Mouse (Mus musculus): Measurements from ENCODE around the gene Actr3. TPM values are rescaled to one million over a fixed set of nuclear protein-coding genes. Genes with fewer than 3 reads are reported as not detected.
A peak's percentile ranks its signal among the peaks of the same experiment; 100 is the strongest.

The Actr3 gene
- 255 and 272 TPM in 2 replicates for polyA plus RNA-seq (2015; fragmentation: Nextera tagmentation; extraction: Ambion mirVana)

GRCm38 (mm10) chr1:125435369-125436135 lies at the start of gene Actr3:
Actr3 (minus strand) TSS chr1:125435727.
- peak within 1 kb of the TSS; percentile 68 for H3K4me2 ChIP-seq
- ATAC-seq (ENCODE audit: low read depth), result peak; percentile 96
- under 1% methylated on average over 50 of the region's 59 CpGs for WGBS
- no peaks in the 10 kb centered on the region for H3K36me3 ChIP-seq
- peak within 1 kb of the TSS; percentile 92 for H3K9ac ChIP-seq
- H3K4me1 ChIP-seq (replicated peaks), result peaks cover 43% of the 10 kb centered on the region
- H3K27ac ChIP-seq (replicated peaks), result peak within 1 kb of the TSS; percentile 99
- peak within 1 kb of the TSS; percentile 86 for H3K4me3 ChIP-seq
- peaks cover 10% of the 10 kb centered on the region; the same call in 1 of the 2 replicates for H3K27me3 ChIP-seq
- H3K9me3 ChIP-seq, result no peaks in the 10 kb centered on the region

- no peak overlapping the region for H3K9ac ChIP-seq
- H3K4me2 ChIP-seq, result no peak overlapping the region
- no peak overlapping the region for H3K4me3 ChIP-seq
- H3K36me3 ChIP-seq, result no peaks in the 10 kb centered on the region
- no peaks in the 10 kb centered on the region for H3K9me3 ChIP-seq
- ATAC-seq (ENCODE audit: low read depth), result peak; percentile 36; the same call in 1 of the 2 replicates
- no peaks in the 10 kb centered on the region for H3K4me1 ChIP-seq (replicated peaks)
- 80% methylated on average over 10 of the region's 10 CpGs for WGBS
- H3K27ac ChIP-seq (replicated peaks), result no peak overlapping the region
- no peaks in the 10 kb centered on the region for H3K27me3 ChIP-seq
Observed at GRCm38 (mm10) chr1:125482459-125483287, 47.1 kb upstream of the Actr3 start.

GRCm38 (mm10) chr1:125481842-125482241 lies 46.3 kb upstream of the Actr3 start:
- no peak overlapping the region for H3K9ac ChIP-seq
- no peak for ATAC-seq (ENCODE audit: low read depth)
- H3K4me1 ChIP-seq (replicated peaks), result no peaks in the 10 kb centered on the region
- H3K4me2 ChIP-seq, result no peak overlapping the region
- no peak overlapping the region for H3K4me3 ChIP-seq
- H3K27me3 ChIP-seq, result no peaks in the 10 kb centered on the region
- H3K36me3 ChIP-seq, result no peaks in the 10 kb centered on the region
- H3K9me3 ChIP-seq, result no peaks in the 10 kb centered on the region
- H3K27ac ChIP-seq (replicated peaks), result no peak overlapping the region

GRCm38 (mm10) chr1:125478588-125478987 lies 43.1 kb upstream of the Actr3 start:
- WGBS, result 82% methylated on average over 6 of the region's 6 CpGs
- no peaks in the 10 kb centered on the region for H3K36me3 ChIP-seq
- no peaks in the 10 kb centered on the region for H3K9me3 ChIP-seq
- H3K27ac ChIP-seq (replicated peaks), result no peak overlapping the region
- H3K27me3 ChIP-seq, result no peaks in the 10 kb centered on the region
- H3K9ac ChIP-seq, result no peak overlapping the region
- ATAC-seq (ENCODE audit: low read depth), result no peak
- H3K4me3 ChIP-seq, result no peak overlapping the region
- H3K4me2 ChIP-seq, result no peak overlapping the region
- no peaks in the 10 kb centered on the region for H3K4me1 ChIP-seq (replicated peaks)

- WGBS, result 84% methylated on average over 6 of the region's 6 CpGs
- no peaks in the 10 kb centered on the region for H3K36me3 ChIP-seq
- H3K9me3 ChIP-seq, result no peaks in the 10 kb centered on the region
- ATAC-seq (ENCODE audit: low read depth), result no peak
- H3K4me2 ChIP-seq, result no peak overlapping the region
- H3K4me3 ChIP-seq, result no peak overlapping the region
- no peak overlapping the region for H3K27ac ChIP-seq (replicated peaks)
- H3K9ac ChIP-seq, result no peak overlapping the region
- H3K27me3 ChIP-seq, result no peaks in the 10 kb centered on the region
- no peaks in the 10 kb centered on the region for H3K4me1 ChIP-seq (replicated peaks)
Observed at GRCm38 (mm10) chr1:125475961-125476682, 40.6 kb upstream of the Actr3 start.

- H3K9me3 ChIP-seq, result no peaks in the 10 kb centered on the region
- no peak overlapping the region for H3K4me2 ChIP-seq
- ATAC-seq (ENCODE audit: low read depth), result no peak
- WGBS, result 91% methylated on average over 3 of the region's 3 CpGs
- H3K4me1 ChIP-seq (replicated peaks), result no peaks in the 10 kb centered on the region
- no peaks in the 10 kb centered on the region for H3K36me3 ChIP-seq
- H3K4me3 ChIP-seq, result no peak overlapping the region
- no peaks in the 10 kb centered on the region for H3K27me3 ChIP-seq
- H3K27ac ChIP-seq (replicated peaks), result no peak overlapping the region
- H3K9ac ChIP-seq, result no peak overlapping the region
Observed at GRCm38 (mm10) chr1:125473866-125474265, 38.3 kb upstream of the Actr3 start.

- H3K9me3 ChIP-seq, result no peaks in the 10 kb centered on the region
- no peaks in the 10 kb centered on the region for H3K27me3 ChIP-seq
- H3K4me3 ChIP-seq, result no peak overlapping the region
- no peak overlapping the region for H3K9ac ChIP-seq
- no peak overlapping the region for H3K4me2 ChIP-seq
- H3K27ac ChIP-seq (replicated peaks), result no peak overlapping the region
- 85% methylated on average over 4 of the region's 4 CpGs for WGBS
- no peak for ATAC-seq (ENCODE audit: low read depth)
- H3K36me3 ChIP-seq, result no peaks in the 10 kb centered on the region
- H3K4me1 ChIP-seq (replicated peaks), result no peaks in the 10 kb centered on the region
Observed at GRCm38 (mm10) chr1:125473126-125473666, 37.7 kb upstream of the Actr3 start.

- no peak overlapping the region for H3K9ac ChIP-seq
- H3K27ac ChIP-seq (replicated peaks), result no peak overlapping the region
- no peak overlapping the region for H3K4me2 ChIP-seq
- H3K36me3 ChIP-seq, result no peaks in the 10 kb centered on the region
- 83% methylated on average over 4 of the region's 4 CpGs for WGBS
- H3K9me3 ChIP-seq, result no peaks in the 10 kb centered on the region
- no peak overlapping the region for H3K4me3 ChIP-seq
- H3K27me3 ChIP-seq, result no peaks in the 10 kb centered on the region
- H3K4me1 ChIP-seq (replicated peaks), result no peaks in the 10 kb centered on the region
- no peak for ATAC-seq (ENCODE audit: low read depth)
Observed at GRCm38 (mm10) chr1:125470805-125471648, 35.5 kb upstream of the Actr3 start.

- no peaks in the 10 kb centered on the region for H3K27me3 ChIP-seq
- ATAC-seq (ENCODE audit: low read depth), result no peak
- WGBS, result 96% methylated on average over 4 of the region's 4 CpGs
- no peaks in the 10 kb centered on the region for H3K9me3 ChIP-seq
- no peak overlapping the region for H3K4me3 ChIP-seq
- H3K27ac ChIP-seq (replicated peaks), result no peak overlapping the region
- H3K9ac ChIP-seq, result no peak overlapping the region
- no peaks in the 10 kb centered on the region for H3K36me3 ChIP-seq
- no peak overlapping the region for H3K4me2 ChIP-seq
- H3K4me1 ChIP-seq (replicated peaks), result no peaks in the 10 kb centered on the region
Observed at GRCm38 (mm10) chr1:125467936-125468335, 32.4 kb upstream of the Actr3 start.

- Histone ChIP-seq H3K9me3 (no peaks in the 10 kb centered on the region), H3K4me2 (no peak overlapping the region), H3K27me3 (no peaks in the 10 kb centered on the region), H3K27ac (replicated peaks) (no peak overlapping the region), H3K4me1 (replicated peaks) (no peaks in the 10 kb centered on the region), H3K4me3 (no peak overlapping the region), H3K36me3 (no peaks in the 10 kb centered on the region), H3K9ac (no peak overlapping the region)
- no peak for ATAC-seq (ENCODE audit: low read depth)
- 82% methylated on average over 10 of the region's 10 CpGs for WGBS
Observed at GRCm38 (mm10) chr1:125466621-125467257, 31.2 kb upstream of the Actr3 start.

- H3K9ac ChIP-seq, result no peak overlapping the region
- no peaks in the 10 kb centered on the region for H3K27me3 ChIP-seq
- H3K4me3 ChIP-seq, result no peak overlapping the region
- WGBS, result 91% methylated on average over 4 of the region's 4 CpGs
- ATAC-seq (ENCODE audit: low read depth), result no peak
- H3K36me3 ChIP-seq, result no peaks in the 10 kb centered on the region
- H3K4me1 ChIP-seq (replicated peaks), result no peaks in the 10 kb centered on the region
- no peak overlapping the region for H3K27ac ChIP-seq (replicated peaks)
- no peak overlapping the region for H3K4me2 ChIP-seq
- H3K9me3 ChIP-seq, result no peaks in the 10 kb centered on the region
Observed at GRCm38 (mm10) chr1:125464011-125464410, 28.5 kb upstream of the Actr3 start.
